Mouse (Mus musculus) layer of hippocampus, adult 2 months (tissue): ENCODE results near the gene Sestd1. TPM values are rescaled to one million over a fixed set of nuclear protein-coding genes. Genes with fewer than 3 reads are reported as not detected.
A peak's percentile ranks its signal among the peaks of the same experiment; 100 is the strongest.

Experiments
- DNase-seq, 2 experiments: peaks; one replicate each; pipeline ENCODE4 v3.0.0; 2022; ENCODE audit warnings: low spot score in 2 of 2
- H3K27ac ChIP-seq: fragments of 200-600 bp; 2 replicates; pipeline ENCODE4 v1.8.1; 2022
- H3K4me3 ChIP-seq: fragments of 200-600 bp; 2 replicates; pipeline ENCODE4 v1.8.1; 2022; ENCODE audit warnings: mild to moderate bottlenecking
- CTCF ChIP-seq: fragments of 200-600 bp; conservative IDR thresholded peaks from 2 replicates; pipeline ENCODE4 v1.8.1; 2022; ENCODE audit warnings: antibody characterized with exemption, mild to moderate bottlenecking, moderate library complexity
- total RNA-seq, 2 experiments: library from RNA; stranded (reverse); gene quantifications; 2 replicates each; pipeline ENCODE4 v1.2.3; 2021

The Sestd1 gene
- total RNA-seq, 2 experiments from 2014 or later, result 36.6 to 40.2 TPM

DNA sequence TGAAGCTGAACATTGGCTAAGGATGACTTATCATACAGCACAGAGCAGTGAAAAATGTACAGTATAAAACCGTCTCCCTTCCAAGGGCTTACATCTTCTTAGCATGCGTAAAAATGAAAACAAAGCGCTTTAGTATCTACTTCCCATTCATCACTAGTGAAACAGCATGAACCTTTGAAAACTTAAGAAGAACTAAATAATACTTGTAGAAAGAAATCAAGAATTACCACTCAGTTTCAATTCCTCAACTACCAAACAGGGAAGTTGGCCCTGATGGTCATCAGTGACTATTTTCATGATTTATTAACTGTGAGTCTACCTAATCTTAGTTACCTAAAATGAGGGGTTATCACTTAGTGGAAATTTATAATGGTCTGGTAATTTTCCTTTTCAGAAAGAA lies 41.8 kb downstream of the Sestd1 start:
- no peak for DNase-seq
- TF ChIP-seq CTCF, result no peak

DNA sequence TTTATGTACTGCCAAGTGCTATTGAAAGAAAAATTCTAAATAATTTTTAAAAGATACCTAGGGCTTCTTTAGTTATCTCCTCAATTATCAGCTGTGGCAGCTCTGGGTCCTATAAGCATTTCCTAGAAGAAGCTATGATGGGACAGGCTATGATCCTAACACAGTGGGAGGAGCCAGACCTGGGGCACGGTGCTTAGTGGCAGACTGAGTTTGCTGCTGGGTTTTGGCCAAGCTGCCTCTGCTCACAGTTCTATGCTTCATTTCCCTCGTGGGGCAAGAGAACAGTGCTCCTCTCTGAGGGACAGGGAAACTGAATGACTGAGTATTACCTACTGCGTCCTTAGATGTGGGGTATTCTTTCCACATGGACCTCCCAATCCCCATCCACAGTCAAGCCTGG lies 42.3 kb downstream of the Sestd1 start:
- no peak overlapping the region for H3K27ac ChIP-seq
- no peak for DNase-seq
- TF ChIP-seq CTCF, result no peak
- no peak overlapping the region for H3K4me3 ChIP-seq

More for the DNA sequence above, 41.8 kb downstream of the Sestd1 start:
- no peak overlapping the region for H3K4me3 ChIP-seq
- no peak overlapping the region for H3K27ac ChIP-seq

GRCm38 (mm10) chr2:77236860-77237259 lies 43.5 kb downstream of the Sestd1 start:
- no peak for DNase-seq
- no peak for TF ChIP-seq CTCF
- H3K27ac ChIP-seq, result no peak overlapping the region
- no peak overlapping the region for H3K4me3 ChIP-seq

GRCm38 (mm10) chr2:77235896-77236295 lies 44.5 kb downstream of the Sestd1 start:
- DNase-seq, result no peak
- TF ChIP-seq CTCF, result no peak
- Histone ChIP-seq H3K4me3 (no peak overlapping the region), H3K27ac (no peak overlapping the region)

DNA sequence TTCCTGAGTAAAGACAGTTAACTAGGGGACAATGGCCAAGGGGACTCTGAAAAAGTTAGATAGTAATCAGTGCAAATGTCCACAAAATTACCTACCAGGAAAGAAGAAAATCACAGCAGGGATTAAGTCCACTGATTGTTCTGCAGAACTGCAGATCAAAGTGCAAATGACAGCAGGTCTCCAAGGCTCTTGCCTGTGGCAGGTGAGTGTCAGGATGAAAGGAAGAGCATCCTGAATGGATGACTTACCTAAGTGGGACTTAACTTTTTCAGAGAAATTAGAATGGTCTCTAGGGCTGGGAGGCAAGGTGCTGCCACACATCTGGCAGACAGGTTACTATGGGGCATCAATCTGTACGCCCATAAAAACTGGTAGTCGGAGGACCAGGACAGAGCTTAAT lies 47.8 kb downstream of the Sestd1 start:
- no peak for TF ChIP-seq CTCF
- no peak overlapping the region for H3K4me3 ChIP-seq
- no peak overlapping the region for H3K27ac ChIP-seq
- DNase-seq, result no peak

GRCm38 (mm10) chr2:77220960-77221359 lies 59.4 kb downstream of the Sestd1 start:
- H3K27ac ChIP-seq, result peak overlapping the region; percentile 63
- TF ChIP-seq CTCF, result no peak
- DNase-seq, result peak; percentile 32 to 39
- no peak overlapping the region for H3K4me3 ChIP-seq

DNA sequence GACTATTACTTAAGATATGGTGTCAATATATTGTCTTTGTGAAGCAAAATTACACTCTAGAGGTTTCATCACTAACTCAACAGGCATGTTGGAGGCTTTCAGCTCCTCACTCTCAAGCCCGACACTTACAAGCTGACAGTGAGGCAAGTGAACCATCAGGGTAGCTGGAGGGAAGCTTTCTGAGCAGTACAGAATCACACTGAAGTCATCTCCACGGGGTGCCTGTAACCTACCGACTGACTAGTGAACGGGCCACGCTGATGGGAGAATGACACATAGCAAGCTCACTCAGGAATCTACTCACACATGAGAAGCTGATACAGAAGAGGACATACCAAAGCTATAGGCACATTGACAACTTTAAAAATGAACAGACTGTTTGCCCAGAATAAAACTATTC lies 67.5 kb downstream of the Sestd1 start:
- no peak overlapping the region for H3K27ac ChIP-seq
- no peak overlapping the region for H3K4me3 ChIP-seq
- TF ChIP-seq CTCF, result no peak
- DNase-seq, result no peak

- no peak for TF ChIP-seq CTCF
- no peak for DNase-seq
- H3K27ac ChIP-seq, result no peak overlapping the region
- no peak overlapping the region for H3K4me3 ChIP-seq
Observed at GRCm38 (mm10) chr2:77206951-77207350, 73.4 kb downstream of the Sestd1 start.

DNA sequence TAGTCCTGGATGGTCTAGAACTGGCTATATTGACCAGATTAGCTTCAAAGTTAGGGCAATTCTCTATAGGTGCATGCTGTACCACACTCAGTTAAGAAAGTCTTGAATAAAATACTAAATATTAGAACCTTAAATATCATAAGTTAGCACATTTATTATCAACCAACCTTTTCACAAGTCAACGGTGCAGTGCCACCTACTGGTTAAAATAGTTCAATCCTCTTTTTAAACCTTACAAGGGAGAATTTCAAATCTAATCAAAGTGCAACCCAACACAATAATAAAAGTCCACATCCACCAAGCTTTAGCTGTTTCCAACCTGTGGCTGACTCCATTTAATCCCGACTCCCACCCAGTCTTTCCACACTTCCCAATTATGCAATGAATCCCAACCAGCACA lies 76.5 kb downstream of the Sestd1 start:
- TF ChIP-seq CTCF, result peak; percentile 82
- no peak for DNase-seq
- H3K27ac ChIP-seq, result no peak overlapping the region
- no peak overlapping the region for H3K4me3 ChIP-seq

DNA sequence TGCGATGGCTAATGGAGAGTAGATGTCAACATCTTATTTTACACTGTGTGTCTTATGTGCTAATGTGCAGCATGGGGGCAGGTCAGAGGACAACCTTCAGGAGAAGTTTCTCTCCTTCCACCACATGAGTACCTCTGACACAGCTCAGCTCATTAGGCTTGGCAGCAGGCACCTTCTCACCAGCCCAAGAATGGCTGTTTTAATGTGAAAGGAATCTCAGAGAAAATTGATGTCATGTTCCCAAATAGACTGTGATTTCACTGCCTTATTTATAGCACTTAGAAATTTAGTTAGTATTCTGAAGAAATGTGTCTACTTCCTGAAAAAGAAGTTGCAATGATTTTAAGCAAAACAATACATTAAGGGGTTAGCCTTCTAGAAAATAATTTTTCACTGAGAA lies 78.5 kb downstream of the Sestd1 start:
- H3K27ac ChIP-seq, result no peak overlapping the region
- DNase-seq, result no peak
- TF ChIP-seq CTCF, result no peak
- H3K4me3 ChIP-seq, result no peak overlapping the region

GRCm38 (mm10) chr2:77200958-77201614 lies 79.3 kb downstream of the Sestd1 start:
- DNase-seq, result no peak
- no peak overlapping the region for H3K27ac ChIP-seq
- TF ChIP-seq CTCF, result no peak
- no peak overlapping the region for H3K4me3 ChIP-seq

GRCm38 (mm10) chr2:77200379-77200778 lies 80.0 kb downstream of the Sestd1 start:
- DNase-seq, result no peak
- no peak overlapping the region for H3K4me3 ChIP-seq
- TF ChIP-seq CTCF, result no peak
- H3K27ac ChIP-seq, result no peak overlapping the region

DNA sequence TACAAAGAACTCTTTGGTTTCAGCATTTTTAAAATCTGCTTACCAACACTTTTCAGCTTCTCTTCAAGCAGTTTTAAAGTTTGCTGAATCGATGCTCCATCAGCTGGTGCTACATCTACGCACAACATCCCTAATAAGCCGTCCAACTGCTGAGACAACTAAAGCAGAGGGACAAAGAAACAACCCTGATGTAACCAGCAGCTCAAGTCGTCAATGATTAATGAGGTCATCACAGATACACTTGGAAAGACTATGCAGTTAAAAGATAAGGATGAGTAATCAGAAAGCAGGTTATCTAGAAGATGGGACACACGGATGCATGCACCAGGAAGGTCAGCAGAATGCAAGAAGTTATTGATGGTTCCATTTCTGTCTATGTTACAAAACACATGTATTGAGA lies 82.1 kb downstream of the Sestd1 start:
- H3K4me3 ChIP-seq, result no peak overlapping the region
- no peak for DNase-seq
- no peak overlapping the region for H3K27ac ChIP-seq
- TF ChIP-seq CTCF, result no peak

GRCm38 (mm10) chr2:77196819-77197218 lies 83.6 kb downstream of the Sestd1 start:
- Histone ChIP-seq H3K4me3 (no peak overlapping the region), H3K27ac (no peak overlapping the region)
- no peak for TF ChIP-seq CTCF
- no peak for DNase-seq
